Mouse (Mus musculus) megakaryocyte-erythroid progenitor cell, adult 5-6 weeks (primary cell): ENCODE measurements around the gene Trmt1. TPM values are rescaled to one million over a fixed set of nuclear protein-coding genes. Genes with fewer than 3 reads are reported as not detected.
A peak's percentile ranks its signal among the peaks of the same experiment; 100 is the strongest.

Experiments
- ATAC-seq: replicated peaks from 2 replicates; pipeline ENCODE4 v1.8.0; 2016; ENCODE audit warnings: mild to moderate bottlenecking, inconsistent platforms; ENCODE audit not compliant: severe bottlenecking, poor library complexity, low FRiP score, low TSS enrichment
- total RNA-seq, 2 experiments: library from RNA; stranded (forward) in 1 of 2; stranded (reverse) in 1 of 2; fragments of 200-1000, 215-1000 nt in 1 of 2; fragments of >200 nt in 1 of 2; fragmentation: Nextera tagmentation in 1 of 2; gene quantifications; 2 replicates each; pipeline ENCODE4 v1.2.3; 2014 to 2017

Gene Trmt1
- total RNA-seq, 2 experiments from 2014 or later, result 126 to 170 TPM

DNA sequence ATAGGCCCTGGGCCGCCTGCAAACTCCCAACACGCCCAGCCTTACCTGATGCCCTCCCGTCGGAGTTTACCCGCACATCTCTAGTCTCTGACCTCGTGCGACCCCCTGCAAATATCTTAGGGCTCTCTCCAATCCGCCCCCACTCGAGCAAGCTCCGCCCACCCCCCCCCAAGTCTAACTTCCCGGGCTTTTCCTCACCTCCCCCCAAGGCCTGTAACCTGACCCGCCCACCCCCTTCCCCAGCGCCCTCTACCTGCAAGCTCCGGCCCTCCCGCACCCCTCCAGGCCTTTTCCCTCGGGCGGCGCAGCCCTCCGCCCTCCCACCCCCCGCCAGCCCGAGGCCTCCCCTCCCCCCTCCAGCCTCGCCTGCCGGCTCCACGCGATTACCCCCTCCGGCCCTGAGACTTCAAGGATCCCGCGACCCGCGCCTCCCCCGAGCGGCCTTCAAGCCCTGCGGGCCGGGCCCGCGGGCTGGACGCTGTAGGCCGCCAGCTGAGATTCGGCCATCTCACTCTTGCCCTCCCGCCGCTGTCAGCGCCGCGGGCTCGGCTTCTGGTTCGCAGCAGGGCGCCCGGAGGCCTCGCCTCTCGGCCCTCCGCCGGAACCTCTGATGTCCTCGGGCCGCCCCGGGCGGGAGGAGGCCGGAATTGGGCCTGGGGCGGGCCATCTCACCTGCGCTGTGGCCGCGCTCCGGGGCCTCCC is 1.0 kb downstream of the Trmt1 start:
- ATAC-seq, result no peak

GRCm38 (mm10) chr8:84687705-84688100 is 1.6 kb downstream of the Trmt1 start, which contains the start of gene Nacc1:
Nacc1 (minus strand) TSS chr8:84687862.
- peak; percentile 71 for ATAC-seq

- peak; percentile 80 for ATAC-seq
Measured at GRCm38 (mm10) chr8:84689091-84689915, 3.2 kb downstream of the Trmt1 start.

GRCm38 (mm10) chr8:84693332-84693731 is 7.2 kb downstream of the Trmt1 start:
- no peak for ATAC-seq

GRCm38 (mm10) chr8:84695140-84695539 is 9.0 kb downstream of the Trmt1 start:
- no peak for ATAC-seq

DNA sequence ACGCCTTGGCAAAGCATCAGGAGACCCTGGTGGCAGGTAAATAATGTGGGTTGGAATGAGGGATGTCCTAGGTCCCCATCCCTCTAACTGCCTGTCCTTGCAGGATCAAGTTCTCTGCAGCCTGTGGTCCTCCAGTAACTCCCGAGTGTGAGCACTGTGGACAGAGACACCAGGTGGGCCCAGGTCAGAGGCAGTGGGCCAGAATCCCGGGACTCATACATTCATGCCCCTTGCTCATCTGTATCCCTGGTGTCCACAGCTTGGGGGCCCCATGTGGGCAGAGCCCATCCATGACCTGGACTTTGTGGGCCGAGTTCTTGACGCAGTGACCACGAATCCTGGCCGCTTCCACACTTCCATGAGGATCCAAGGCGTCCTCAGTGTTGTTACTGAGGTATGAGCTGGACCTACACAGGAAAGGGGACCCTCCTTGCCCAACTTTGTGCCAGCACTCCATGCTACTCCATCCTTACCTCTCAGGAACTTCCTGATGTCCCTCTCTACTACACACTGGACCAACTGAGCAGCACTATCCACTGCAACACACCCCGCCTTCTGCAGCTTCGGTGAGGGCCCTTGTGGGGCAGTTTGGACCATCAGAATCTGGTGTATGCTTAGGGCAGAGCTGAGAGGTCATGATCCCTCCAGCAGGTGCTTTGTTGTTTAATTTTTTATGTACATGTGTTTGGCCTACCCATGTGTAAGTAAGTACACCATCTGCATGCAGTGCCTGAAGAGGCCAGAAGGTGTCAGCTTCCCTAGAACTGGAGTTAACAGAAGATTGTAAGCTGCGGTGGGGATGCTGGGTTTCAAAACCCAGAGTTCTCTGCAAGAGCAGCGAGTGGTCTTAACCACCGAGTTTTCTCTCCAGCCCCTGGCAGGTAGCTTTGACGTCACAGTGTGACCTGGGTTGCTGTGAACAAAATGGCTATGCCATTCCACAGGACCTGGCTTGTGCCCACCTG is 11.3 kb downstream of the Trmt1 start:
- 0 out of 2 replicates have a peak, but pooled peaks have one; percentile 20 for ATAC-seq

DNA sequence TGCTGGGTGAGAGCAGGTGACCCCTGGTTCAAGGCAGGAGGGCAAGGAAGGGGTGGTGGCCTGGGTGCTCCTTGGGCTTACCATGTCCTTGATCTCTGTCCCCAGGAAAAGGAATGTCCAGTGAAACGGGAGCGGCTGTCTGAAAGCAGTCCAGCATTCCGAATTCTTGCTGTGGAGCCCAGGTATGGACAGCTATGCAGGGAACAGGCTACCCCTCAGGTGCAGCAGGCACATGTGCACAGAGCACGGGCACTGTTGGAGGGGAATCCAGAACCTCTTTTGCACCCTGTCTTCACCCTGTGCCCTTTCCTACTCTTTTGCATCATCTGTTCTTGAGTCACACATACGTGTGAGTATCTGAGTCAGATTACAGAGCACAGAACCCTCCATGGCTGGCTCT is 12.2 kb downstream of the Trmt1 start:
- no peak for ATAC-seq

DNA sequence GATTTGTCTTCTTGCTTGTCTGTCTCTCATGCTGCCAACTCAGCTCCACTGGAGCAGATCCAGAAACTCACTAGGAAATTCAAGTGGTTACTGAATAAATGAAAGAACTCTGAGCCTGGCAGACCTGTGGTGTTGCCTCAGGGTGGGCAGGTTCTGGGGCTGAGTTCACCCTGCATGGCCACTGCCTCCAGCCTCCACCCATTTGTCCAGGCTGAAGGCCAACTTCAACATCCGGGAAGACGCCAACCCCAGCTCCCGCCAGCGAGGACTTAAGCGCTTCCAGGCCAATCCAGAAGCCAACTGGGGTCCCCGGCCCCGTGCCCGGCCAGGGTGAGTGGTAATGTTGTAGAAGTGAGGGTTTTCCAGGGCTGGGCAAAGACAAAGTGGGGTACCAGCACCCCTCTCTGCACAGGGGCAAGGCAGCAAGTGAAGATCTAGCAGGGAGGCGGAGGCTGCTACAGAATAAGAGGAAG is 12.9 kb downstream of the Trmt1 start:
- no peak for ATAC-seq

GRCm38 (mm10) chr8:84699861-84700322 is 13.8 kb downstream of the Trmt1 start:
- ATAC-seq, result no peak

- no peak for ATAC-seq
Measured at GRCm38 (mm10) chr8:84700526-84700925, 14.4 kb downstream of the Trmt1 start.

DNA sequence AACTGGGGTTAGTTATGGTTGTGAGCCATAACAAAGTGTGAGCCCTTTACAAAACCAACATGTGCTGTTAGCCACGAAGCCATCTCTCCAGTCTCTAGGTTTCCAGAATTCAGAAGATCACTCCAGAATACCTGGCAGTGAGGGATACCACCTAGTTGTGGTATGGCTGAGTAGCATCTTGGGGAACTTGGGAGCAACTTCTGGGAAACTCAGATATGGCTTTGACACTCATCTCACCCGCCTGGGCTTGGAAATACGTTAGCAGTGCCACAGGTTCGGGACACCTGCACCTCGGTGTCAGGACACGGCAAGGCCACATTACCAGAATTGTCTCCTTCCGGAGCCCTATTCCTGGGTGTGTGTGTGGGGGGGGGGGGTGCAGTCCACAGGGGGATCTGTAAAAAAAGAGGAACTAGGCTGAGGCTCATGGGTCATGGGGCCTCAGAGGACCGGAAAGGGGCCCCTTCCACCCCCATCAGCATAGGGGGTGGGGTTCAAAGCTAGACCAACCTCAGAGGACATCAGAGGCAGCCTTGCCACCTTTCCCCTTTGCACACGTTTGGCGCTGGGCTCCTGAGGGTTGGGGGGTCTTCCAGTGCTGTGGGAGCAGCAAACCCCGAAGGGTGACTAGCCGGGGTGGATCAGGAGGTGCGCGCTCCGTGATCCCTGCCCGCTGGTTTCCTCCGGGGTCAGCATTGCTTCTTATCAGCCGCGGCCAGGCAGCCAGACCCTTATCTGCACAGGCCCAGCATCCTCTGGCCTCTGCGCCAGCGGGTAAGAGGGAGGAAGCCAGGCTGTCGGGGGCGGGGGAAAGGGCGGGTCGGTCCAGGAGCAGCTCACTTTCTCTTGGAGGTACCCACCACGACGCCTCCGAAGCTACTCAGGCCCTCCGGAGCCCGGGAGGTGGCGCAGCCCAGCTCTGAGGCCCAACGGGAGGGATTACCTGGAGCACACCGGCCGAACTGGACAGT is 15.1 kb downstream of the Trmt1 start, which contains the start of gene Lyl1:
TSS of gene Lyl1 (plus strand) at position 517 of the 971 bp plus-strand sequence.
- ATAC-seq, result peak; percentile 72

DNA sequence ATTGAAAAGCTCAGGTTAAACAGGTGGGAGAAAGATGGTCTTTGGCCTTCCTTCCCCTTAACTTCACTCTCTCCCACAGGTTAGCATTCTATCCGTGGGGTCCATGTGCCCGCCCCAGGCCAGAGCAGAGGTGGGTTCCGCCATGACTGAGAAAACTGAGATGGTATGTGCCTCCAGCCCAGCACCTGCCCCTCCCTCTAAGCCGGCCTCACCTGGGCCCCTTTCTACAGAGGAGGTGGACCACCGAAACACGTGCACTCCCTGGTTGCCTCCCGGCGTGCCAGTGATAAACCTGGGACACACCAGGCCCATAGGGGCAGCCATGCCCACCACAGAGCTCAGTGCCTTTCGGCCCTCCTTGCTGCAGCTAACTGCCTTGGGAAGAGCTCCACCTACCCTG is 16.5 kb downstream of the Trmt1 start:
- ATAC-seq, result no peak

DNA sequence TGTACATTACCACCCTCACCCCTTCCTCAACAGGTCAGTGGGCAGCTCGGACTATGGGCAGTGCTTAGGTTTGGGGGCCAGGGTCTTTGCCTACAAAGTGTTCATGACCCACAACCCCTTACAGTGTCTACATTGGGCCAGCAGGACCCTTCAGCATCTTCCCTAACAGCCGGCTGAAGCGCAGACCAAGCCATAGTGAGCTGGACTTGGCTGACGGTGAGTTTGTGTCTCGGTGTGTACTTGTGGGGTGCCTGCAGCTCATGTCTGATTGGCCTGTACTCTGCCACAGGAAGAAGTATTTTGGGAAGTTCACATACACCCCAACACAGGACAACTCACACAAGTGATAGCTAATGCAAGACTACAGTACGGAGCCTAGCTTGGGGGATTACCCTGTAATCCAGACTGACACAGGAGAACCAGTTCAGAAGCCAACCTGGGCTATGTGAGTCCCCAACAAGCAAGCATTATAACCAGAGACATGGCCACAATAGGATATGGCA is 16.9 kb downstream of the Trmt1 start:
- no peak for ATAC-seq

- ATAC-seq, result peak; percentile 13
Measured at GRCm38 (mm10) chr8:84703466-84704249, 17.6 kb downstream of the Trmt1 start.

DNA sequence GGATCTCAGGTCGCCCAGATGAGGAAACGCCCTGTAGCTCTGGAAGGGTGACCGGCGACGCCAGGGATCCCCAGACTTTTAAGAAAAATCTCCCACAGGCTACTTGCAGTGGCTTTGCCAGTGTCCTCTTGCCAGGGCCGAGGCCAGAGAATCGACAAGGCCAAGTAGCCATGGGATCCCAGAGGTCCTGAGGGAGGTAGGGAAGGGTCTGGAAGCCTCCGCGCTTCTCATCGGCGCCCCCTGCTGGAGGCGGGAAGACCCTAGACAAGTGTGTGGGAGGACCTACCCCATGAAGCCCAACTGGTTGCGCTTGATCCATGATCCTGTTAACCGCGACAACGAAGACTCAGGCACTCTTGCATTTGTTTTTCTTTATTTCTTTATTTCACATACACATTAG is 18.2 kb downstream of the Trmt1 start:
- ATAC-seq, result no peak

- no peak for ATAC-seq
Measured at GRCm38 (mm10) chr8:84704867-84705831, 19.0 kb downstream of the Trmt1 start.
